Mouse (Mus musculus): ENCODE data around the gene Ms4a6b.
"Not testable (repeated sequence)": the region's sequence is repeated elsewhere in the genome, so short reads cannot be mapped to it uniquely, and the experiment has no call there.

Gene Ms4a6b

GRCm38 (mm10) chr19:11516246-11516645 is at the start of gene Ms4a6b:
Ms4a6b (plus strand) TSS chr19:11516512.
- DNase-seq = no peak

GRCm38 (mm10) chr19:11468361-11468760 is 48.0 kb upstream of the Ms4a6b start:
- DNase-seq = not testable (repeated sequence)

GRCm38 (mm10) chr19:11469215-11469614 is 47.1 kb upstream of the Ms4a6b start, which contains the start of gene Ms4a6c:
Ms4a6c (plus strand) TSS chr19:11469366.
- not testable (repeated sequence) for DNase-seq

GRCm38 (mm10) chr19:11479714-11480113 is 36.6 kb upstream of the Ms4a6b start:
- DNase-seq = no peak

- DNase-seq = no peak
These were observed 33.6 kb upstream of the Ms4a6b start for GRCm38 (mm10) chr19:11482684-11483083.

GRCm38 (mm10) chr19:11483941-11484340 is 32.4 kb upstream of the Ms4a6b start:
- DNase-seq = no peak

GRCm38 (mm10) chr19:11484388-11484787 is 31.9 kb upstream of the Ms4a6b start:
- no peak for DNase-seq

GRCm38 (mm10) chr19:11485266-11485665 is 31.0 kb upstream of the Ms4a6b start:
- DNase-seq = no peak

- no peak for DNase-seq
These were observed 30.6 kb upstream of the Ms4a6b start, which contains the start of gene Gm8369 for GRCm38 (mm10) chr19:11485746-11486145. Gm8369 (plus strand) TSS chr19:11485938.

GRCm38 (mm10) chr19:11486599-11486998 is 29.7 kb upstream of the Ms4a6b start:
- no peak for DNase-seq

GRCm38 (mm10) chr19:11491406-11492189 is 24.7 kb upstream of the Ms4a6b start:
- no peak for DNase-seq

GRCm38 (mm10) chr19:11492671-11493070 is 23.6 kb upstream of the Ms4a6b start:
- DNase-seq = no peak

- no peak for DNase-seq
These were observed 21.8 kb upstream of the Ms4a6b start for GRCm38 (mm10) chr19:11494519-11494918.

GRCm38 (mm10) chr19:11496361-11496760 is 20.0 kb upstream of the Ms4a6b start:
- DNase-seq = no peak

- DNase-seq = not testable (repeated sequence)
These were observed 19.0 kb upstream of the Ms4a6b start for GRCm38 (mm10) chr19:11497300-11497699.

GRCm38 (mm10) chr19:11500796-11501195 is 15.5 kb upstream of the Ms4a6b start:
- no peak for DNase-seq

- DNase-seq = no peak
These were observed 15.0 kb upstream of the Ms4a6b start for GRCm38 (mm10) chr19:11501326-11501725.

- no peak for DNase-seq
These were observed 11.5 kb upstream of the Ms4a6b start for GRCm38 (mm10) chr19:11504857-11505256.

GRCm38 (mm10) chr19:11513458-11513857 is 2.9 kb upstream of the Ms4a6b start:
- DNase-seq = no peak

- no peak for DNase-seq
These were observed 533 bp downstream of the Ms4a6b start for GRCm38 (mm10) chr19:11516845-11517244.

GRCm38 (mm10) chr19:11517373-11517772 is 1.1 kb downstream of the Ms4a6b start:
- DNase-seq = not testable (repeated sequence)

GRCm38 (mm10) chr19:11518356-11518755 is 2.0 kb downstream of the Ms4a6b start:
- not testable (repeated sequence) for DNase-seq

- DNase-seq = no peak
These were observed 3.8 kb downstream of the Ms4a6b start for GRCm38 (mm10) chr19:11520146-11520545.

- no peak for DNase-seq
These were observed 17.1 kb downstream of the Ms4a6b start for GRCm38 (mm10) chr19:11533421-11533820.
